Mouse (Mus musculus) neural tube, embryonic 14.5 days (tissue): ENCODE data around the gene 9530002B09Rik. TPM values are rescaled to one million over a fixed set of nuclear protein-coding genes. Genes with fewer than 3 reads are reported as not detected.

Experiments used
- ATAC-seq: fragments of 200-750 bp; cut with Nextera tagmentation; 2 replicates; pipeline ENCODE4 v1.8.0; 2017; ENCODE audit warnings: low read depth, mild to moderate bottlenecking, moderate TSS enrichment, moderate library complexity
- H3K27ac ChIP-seq: fragments of 300-500 bp; sonication (generic); 2 replicates; pipeline ENCODE4 v1.5.1; 2014; ENCODE audit warnings: low read depth, mild to moderate bottlenecking, control low read depth, low read length, moderate library complexity, mixed read lengths
- H3K27me3 ChIP-seq: fragments of 300-500 bp; sonication (generic); 2 replicates; pipeline ENCODE4 v1.6.1; 2014; ENCODE audit warnings: low read length; ENCODE audit not compliant: control insufficient read depth, insufficient read depth
- H3K36me3 ChIP-seq: fragments of 300-500 bp; sonication (generic); 2 replicates; pipeline ENCODE4 v1.6.1; 2014; ENCODE audit warnings: low read length, mixed read lengths; ENCODE audit not compliant: control insufficient read depth, insufficient read depth
- H3K4me1 ChIP-seq: fragments of 300-500 bp; sonication (generic); 2 replicates; pipeline ENCODE4 v1.6.1; 2014; ENCODE audit warnings: low read length; ENCODE audit not compliant: control insufficient read depth, insufficient read depth
- H3K4me2 ChIP-seq: fragments of 300-500 bp; sonication (generic); 2 replicates; pipeline ENCODE4 v1.6.1; 2014; ENCODE audit warnings: mild to moderate bottlenecking, low read depth, low read length, control low read depth
- H3K4me3 ChIP-seq: fragments of 300-500 bp; sonication (generic); 2 replicates; pipeline ENCODE4 v1.5.1; 2014; ENCODE audit warnings: low read depth, low read length, control low read depth, mixed read lengths
- H3K9ac ChIP-seq: fragments of 300-500 bp; sonication (generic); replicated peaks from 2 replicates; pipeline ENCODE4 v1.6.1; 2014; ENCODE audit warnings: low read depth, mild to moderate bottlenecking, control low read depth, low read length, mixed read lengths
- H3K9me3 ChIP-seq: fragments of 300-500 bp; sonication (generic); 2 replicates; pipeline ENCODE4 v1.6.1; 2016; ENCODE audit warnings: low read length; ENCODE audit not compliant: control insufficient read depth
- polyA plus RNA-seq: library from polyadenylated mRNA; unstranded; fragments of >200 nt; fragmentation: Nextera tagmentation; extraction: Ambion mirVana; gene quantifications from 2 replicates; pipeline ENCODE4 v1.2.1, GENCODE M21; 2014

Gene 9530002B09Rik
- not detected in 2 replicates for polyA plus RNA-seq

- Histone ChIP-seq H3K4me1 (no peaks in the 10 kb centered on the region), H3K9me3 (peaks cover 5% of the 10 kb centered on the region; the same call in 1 of the 2 replicates), H3K4me3 (no peak within 1 kb of the TSS), H3K4me2 (no peak within 1 kb of the TSS), H3K27me3 (no peaks in the 10 kb centered on the region), H3K36me3 (no peaks in the 10 kb centered on the region), H3K9ac (no peak within 1 kb of the TSS), H3K27ac (no peak within 1 kb of the TSS)
- ATAC-seq, result no peak
Measured at GRCm38 (mm10) chr4:122688975-122689374, at the start of gene 9530002B09Rik. 9530002B09Rik (plus strand) TSS chr4:122689275.

Other genes starting within 250 kb of the 9530002B09Rik start
- 92.9 and 102 TPM in 2 replicates for gene Ppt1, start 147.0 kb downstream of the 9530002B09Rik start, polyA plus RNA-seq
- gene Cap1, start 196.8 kb downstream of the 9530002B09Rik start, polyA plus RNA-seq, result 66.5 and 69.7 TPM in 2 replicates